Mouse (Mus musculus) liver, postnatal 0 days (tissue): ENCODE data around the gene Fut4. TPM values are rescaled to one million over a fixed set of nuclear protein-coding genes. Genes with fewer than 3 reads are reported as not detected.

Experiments used
- ATAC-seq: fragments of 200-750 bp; cut with Nextera tagmentation; 2 replicates; pipeline ENCODE4 v1.8.0; 2017; ENCODE audit warnings: mild to moderate bottlenecking, moderate library complexity
- DNase-seq: peaks from one replicate; pipeline ENCODE4 v3.0.0-alpha.2; 2016
- H3K27ac ChIP-seq: fragments of 300-500 bp; sonication (generic); 2 replicates; pipeline ENCODE4 v1.5.1; 2014; ENCODE audit warnings: antibody characterized with exemption, moderate library complexity, mild to moderate bottlenecking, low read depth
- H3K27me3 ChIP-seq: fragments of 300-500 bp; sonication (generic); 2 replicates; pipeline ENCODE4 v1.6.1; 2014; ENCODE audit warnings: low read length, control low read depth, mixed read lengths; ENCODE audit not compliant: insufficient read depth
- H3K36me3 ChIP-seq: fragments of 300-500 bp; sonication (generic); replicated peaks from 2 replicates; pipeline ENCODE4 v1.6.1; 2014; ENCODE audit warnings: mild to moderate bottlenecking, control low read depth, low read length, moderate library complexity, mixed read lengths; ENCODE audit not compliant: insufficient read depth
- H3K4me1 ChIP-seq: fragments of 300-500 bp; sonication (generic); 2 replicates; pipeline ENCODE4 v1.6.1; 2014; ENCODE audit warnings: antibody characterized with exemption, mild to moderate bottlenecking, control low read depth; ENCODE audit not compliant: insufficient read depth
- H3K4me2 ChIP-seq: fragments of 300-500 bp; sonication (generic); 2 replicates; pipeline ENCODE4 v1.6.1; 2014; ENCODE audit warnings: low read depth, mild to moderate bottlenecking, low read length, moderate library complexity, mixed read lengths
- H3K4me3 ChIP-seq: fragments of 300-500 bp; sonication (generic); 2 replicates; pipeline ENCODE4 v1.5.1; 2014; ENCODE audit warnings: low read depth, low read length
- H3K9ac ChIP-seq: fragments of 300-500 bp; sonication (generic); replicated peaks from 2 replicates; pipeline ENCODE4 v1.6.1; 2014; ENCODE audit warnings: mild to moderate bottlenecking, moderate library complexity
- H3K9me3 ChIP-seq: fragments of 300-500 bp; sonication (generic); 2 replicates; pipeline ENCODE4 v1.6.1; 2016; ENCODE audit warnings: mild to moderate bottlenecking, control low read depth, low read length, mixed read lengths
- CTCF ChIP-seq: sonication (generic); IDR thresholded peaks from 2 replicates; pipeline ENCODE4 v1.5.1; 2016; ENCODE audit warnings: antibody characterized with exemption, low read depth
- EP300 ChIP-seq: IDR thresholded peaks from 2 replicates; pipeline ENCODE4 v1.6.1; 2016; ENCODE audit warnings: antibody characterized with exemption, low read depth, mild to moderate bottlenecking
- WGBS: fragments of 180-500 bp; shearing (Covaris S2); extraction: QIAGEN DNeasy Blood & Tissue Kit; methylation state at CpG from one replicate; pipeline ENCODE4 v1.1.7; 2014; ENCODE audit not compliant: insufficient replicate concordance; 5-methylcytosine and 5-hydroxymethylcytosine counted together
- polyA plus RNA-seq: library from polyadenylated mRNA; unstranded; fragments of >200 nt; fragmentation: Nextera tagmentation; extraction: Ambion mirVana; gene quantifications from 2 replicates; pipeline ENCODE4 v1.2.1, GENCODE M21; 2015

The Fut4 gene
- 0.32 and 0.49 TPM in 2 replicates for polyA plus RNA-seq

- DNase-seq = peak; percentile 56
- H3K4me3 ChIP-seq = peak within 1 kb of the TSS; percentile 55
- H3K36me3 ChIP-seq = no peaks in the 10 kb centered on the region
- H3K9ac ChIP-seq = peak within 1 kb of the TSS; percentile 63
- ATAC-seq = peak; percentile 78
- WGBS = under 1% methylated on average over 27 of the region's 28 CpGs
- no peaks in the 10 kb centered on the region for H3K9me3 ChIP-seq
- no peak within 1 kb of the TSS for H3K27ac ChIP-seq
- H3K27me3 ChIP-seq = 0 out of 2 replicates have a peak, but pooled peaks cover 8% of the 10 kb centered on the region
- peak within 1 kb of the TSS; percentile 89 for H3K4me2 ChIP-seq
- H3K4me1 ChIP-seq = peaks cover 10% of the 10 kb centered on the region
- TF ChIP-seq CTCF (0 out of 2 replicates have a peak, but pooled peaks have one; percentile 1), EP300 (no peak)
Measured at GRCm38 (mm10) chr9:14752001-14752522, at the start of gene Fut4. Fut4 (minus strand) TSS chr9:14752393.

DNA sequence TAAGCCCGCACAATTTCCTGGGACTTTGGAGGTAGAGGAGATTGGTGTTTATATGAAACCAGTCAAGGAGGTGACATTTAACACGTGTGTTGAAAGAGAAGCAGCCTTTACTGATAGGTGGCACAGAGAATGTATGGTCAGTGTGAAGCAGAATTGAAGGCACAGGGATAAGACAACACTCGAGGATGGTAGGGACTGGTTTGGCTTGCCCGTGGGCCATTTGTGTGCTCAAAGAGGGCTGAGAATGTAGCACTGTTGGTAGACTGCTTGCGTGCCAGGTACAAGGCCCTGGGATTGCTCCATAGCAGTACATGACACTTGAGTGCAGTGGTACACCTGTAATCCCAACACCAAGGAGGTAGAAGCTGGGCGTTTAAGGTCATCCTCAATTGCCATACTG lies 35.2 kb upstream of the Fut4 start:
- no peak overlapping the region for H3K9ac ChIP-seq
- H3K36me3 ChIP-seq = peaks cover 29% of the 10 kb centered on the region
- ATAC-seq (no peak), DNase-seq (no peak)
- no peak for TF ChIP-seq EP300
- H3K4me2 ChIP-seq = no peak overlapping the region
- H3K9me3 ChIP-seq = no peaks in the 10 kb centered on the region
- 85% methylated on average over 6 of the region's 6 CpGs for WGBS
- H3K4me1 ChIP-seq = peaks cover 3% of the 10 kb centered on the region; the same call in 1 of the 2 replicates
- no peak overlapping the region for H3K27ac ChIP-seq
- no peaks in the 10 kb centered on the region for H3K27me3 ChIP-seq
- no peak overlapping the region for H3K4me3 ChIP-seq

- H3K9me3 ChIP-seq = no peaks in the 10 kb centered on the region
- WGBS = under 1% methylated on average over 61 of the region's 62 CpGs
- TF ChIP-seq EP300 (peak; percentile 79), CTCF (no peak)
Measured at GRCm38 (mm10) chr9:14784039-14785002, 32.1 kb upstream of the Fut4 start, which contains the start of the genes Mre11a and Ankrd49. Mre11a (plus strand) TSS chr9:14784654. Ankrd49 (minus strand) TSS chr9:14784856.

GRCm38 (mm10) chr9:14778341-14778740 lies 26.1 kb upstream of the Fut4 start:
- Histone ChIP-seq H3K27me3 (no peaks in the 10 kb centered on the region), H3K9ac (no peak overlapping the region), H3K4me2 (no peak overlapping the region), H3K27ac (no peak overlapping the region), H3K36me3 (peaks cover 16% of the 10 kb centered on the region), H3K4me1 (no peaks in the 10 kb centered on the region), H3K4me3 (no peak overlapping the region), H3K9me3 (no peaks in the 10 kb centered on the region)
- TF ChIP-seq CTCF (no peak), EP300 (no peak)
- no peak for DNase-seq
- ATAC-seq = no peak
- WGBS = 67% methylated on average over 13 of the region's 13 CpGs

More at GRCm38 (mm10) chr9:14784039-14785002, 32.1 kb upstream of the Fut4 start, which contains the start of the genes Mre11a and Ankrd49:
- Histone ChIP-seq H3K4me1 (peaks cover 3% of the 10 kb centered on the region; the same call in 1 of the 2 replicates), H3K4me3 (peak within 1 kb of the TSS; percentile 91), H3K9ac (peak within 1 kb of the TSS; percentile 82), H3K36me3 (peaks cover 32% of the 10 kb centered on the region), H3K27me3 (no peaks in the 10 kb centered on the region), H3K4me2 (peak within 1 kb of the TSS; percentile 93), H3K27ac (peak within 1 kb of the TSS; percentile 91)
- ATAC-seq = peak; percentile 99
- DNase-seq = peak; percentile 93

DNA sequence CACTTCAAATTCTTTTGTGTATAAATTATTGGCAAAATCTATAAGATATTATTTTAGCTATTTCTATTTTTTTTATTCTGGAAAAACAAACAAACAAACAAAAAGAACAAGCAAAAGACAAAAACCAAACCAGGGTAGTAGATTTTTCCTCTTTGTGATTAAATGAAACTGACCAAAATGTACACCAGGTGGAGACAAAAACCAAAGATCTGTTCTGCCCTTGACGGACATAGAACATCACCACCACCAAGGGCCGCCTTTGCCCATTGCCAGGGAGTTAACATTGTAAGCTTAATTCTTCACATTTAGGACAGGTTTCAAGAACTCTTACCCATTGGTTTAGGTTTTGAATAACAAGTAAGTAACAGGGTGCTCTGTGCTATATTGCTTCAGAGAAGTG lies 21.6 kb upstream of the Fut4 start:
- no peaks in the 10 kb centered on the region for H3K4me1 ChIP-seq
- no peak overlapping the region for H3K4me2 ChIP-seq
- no peaks in the 10 kb centered on the region for H3K36me3 ChIP-seq
- no peak for TF ChIP-seq EP300
- TF ChIP-seq CTCF = peak; percentile 46
- ATAC-seq (no peak), DNase-seq (no peak)
- 38% methylated on average over 2 of the region's 2 CpGs for WGBS
- H3K27ac ChIP-seq = no peak overlapping the region
- peaks cover under 1% of the 10 kb centered on the region; the same call in 1 of the 2 replicates for H3K27me3 ChIP-seq
- no peaks in the 10 kb centered on the region for H3K9me3 ChIP-seq
- H3K9ac ChIP-seq = no peak overlapping the region
- no peak overlapping the region for H3K4me3 ChIP-seq

DNA sequence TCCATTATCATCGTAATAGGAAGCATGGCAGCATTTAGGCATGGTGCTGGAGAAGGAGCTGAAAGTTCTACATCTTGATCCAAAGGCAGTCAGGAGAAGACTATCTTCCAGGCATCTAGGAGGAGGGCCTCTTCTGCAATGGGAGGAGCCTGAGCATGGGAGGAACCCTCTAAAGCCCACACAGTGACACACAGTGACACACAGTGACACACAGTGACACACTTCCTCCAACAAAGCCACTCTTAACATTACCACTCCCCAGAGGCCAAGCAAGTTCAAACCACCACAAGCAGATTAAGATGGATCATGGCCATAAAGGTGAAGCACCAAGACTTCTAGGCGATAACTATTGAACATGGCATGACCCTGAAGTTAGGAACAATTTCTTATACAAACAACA lies 19.9 kb upstream of the Fut4 start:
- H3K27ac ChIP-seq = no peak overlapping the region
- no peak overlapping the region for H3K9ac ChIP-seq
- DNase-seq (no peak), ATAC-seq (no peak)
- H3K4me3 ChIP-seq = no peak overlapping the region
- TF ChIP-seq EP300 = no peak
- no peaks in the 10 kb centered on the region for H3K9me3 ChIP-seq
- H3K27me3 ChIP-seq = peaks cover 3% of the 10 kb centered on the region; the same call in 1 of the 2 replicates
- no peak overlapping the region for H3K4me2 ChIP-seq
- no peaks in the 10 kb centered on the region for H3K4me1 ChIP-seq
- WGBS = 81% methylated on average over 2 of the region's 2 CpGs
- H3K36me3 ChIP-seq = no peaks in the 10 kb centered on the region
